Mouse (Mus musculus) liver, postnatal 0 days (tissue): ENCODE measurements at regions not wholly inside any gene's neighbourhood (a gene's known extent, or its start where the extent isn't known, plus 50 kb on each side); places are given as distances from the start of the nearest gene placed in this dataset.

Experiments
- CTCF ChIP-seq: sonication (generic); IDR thresholded peaks from 2 replicates; pipeline ENCODE4 v1.5.1; 2016; ENCODE audit warnings: antibody characterized with exemption, low read depth
- EP300 ChIP-seq: IDR thresholded peaks from 2 replicates; pipeline ENCODE4 v1.6.1; 2016; ENCODE audit warnings: antibody characterized with exemption, low read depth, mild to moderate bottlenecking

- TF ChIP-seq CTCF, result no peak
- no peak for TF ChIP-seq EP300
These were observed 826.1 kb downstream of the Brinp1 start for GRCm38 (mm10) chr4:68128124-68128523.
